Mouse (Mus musculus) kidney, postnatal 25 days (tissue): ENCODE results near the gene Rbm38.

Experiments used
- DNase-seq, 2 experiments: peaks; one replicate each; pipeline ENCODE4 v3.0.0; 2021; ENCODE audit warnings: mixed read lengths in 2 of 2

The Rbm38 gene

DNA sequence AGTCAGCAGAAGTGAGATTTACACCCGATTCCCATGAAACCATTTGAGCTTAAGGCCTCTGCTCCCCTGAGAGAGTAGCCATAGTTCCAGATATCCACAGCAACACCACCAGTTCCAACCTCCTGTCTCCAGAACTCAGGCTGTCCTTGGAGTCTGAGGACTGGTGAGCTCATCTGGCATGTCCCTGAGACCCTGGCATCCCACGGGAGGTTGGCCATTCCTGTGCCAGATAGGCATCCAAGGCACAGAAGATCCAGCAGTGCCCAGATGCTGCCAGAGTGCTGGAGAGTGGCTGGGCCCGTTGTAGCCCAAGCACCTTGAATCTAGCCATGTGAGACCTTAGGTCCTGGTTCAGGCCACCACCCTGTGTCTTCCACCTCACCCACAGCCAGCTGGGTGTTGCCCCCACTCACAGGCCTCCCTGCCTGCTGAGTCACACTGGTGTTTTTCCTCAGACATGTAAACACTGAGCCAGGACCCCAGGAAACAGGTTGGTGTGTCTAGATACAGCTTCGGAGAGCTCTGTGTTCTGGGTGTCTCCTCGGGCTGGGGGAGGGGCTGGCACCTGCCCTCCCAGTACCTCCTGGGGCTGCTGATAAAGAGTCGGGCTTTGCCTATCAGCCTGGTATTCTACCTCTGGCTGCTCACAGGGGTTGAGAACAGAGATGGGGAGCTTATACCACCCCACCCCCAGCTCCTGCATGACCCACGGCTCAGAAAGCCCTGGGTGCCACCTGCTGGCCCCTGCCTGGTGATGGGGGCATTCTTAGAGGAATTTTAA lies 17.7 kb downstream of the Rbm38 start:
- DNase-seq = no peak

DNA sequence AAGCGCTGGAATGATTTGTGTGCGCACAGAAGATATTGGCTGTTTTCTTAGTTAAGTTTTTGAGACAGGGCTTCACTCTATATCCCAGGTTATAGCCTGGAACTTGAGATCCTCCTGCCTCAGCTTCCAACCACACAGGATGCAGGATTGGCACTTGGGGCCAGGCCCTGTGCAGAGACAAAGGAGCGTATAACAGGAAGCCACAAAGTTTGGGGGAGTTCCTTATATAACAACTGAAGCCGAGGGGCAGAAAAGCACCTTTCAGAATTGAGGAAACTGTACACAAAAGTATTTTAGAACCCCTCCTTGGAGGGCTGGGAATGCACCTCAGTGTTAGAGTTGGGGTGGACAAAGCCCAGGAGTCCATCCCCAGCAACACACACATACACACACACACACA lies 18.7 kb downstream of the Rbm38 start:
- no peak for DNase-seq

DNA sequence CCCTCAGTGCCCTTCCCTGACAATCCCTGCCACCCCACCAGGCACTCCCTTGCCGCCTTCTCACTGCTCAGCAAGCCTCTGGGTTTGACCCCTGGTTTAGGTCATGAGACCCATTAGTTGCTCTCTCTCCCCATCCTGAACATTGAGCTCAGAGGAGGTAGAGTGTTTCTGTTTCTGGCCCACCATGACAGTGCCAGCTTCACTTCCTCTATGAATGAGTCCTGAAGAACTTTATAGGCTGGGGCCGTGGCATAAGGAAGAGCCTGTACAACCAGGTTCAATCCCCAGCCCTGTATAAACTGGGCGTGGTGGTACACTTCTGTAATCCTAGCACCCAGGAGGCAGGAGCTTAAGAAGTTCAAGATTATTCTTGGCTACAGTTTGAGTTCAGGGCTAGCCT lies 20.5 kb downstream of the Rbm38 start:
- no peak for DNase-seq

DNA sequence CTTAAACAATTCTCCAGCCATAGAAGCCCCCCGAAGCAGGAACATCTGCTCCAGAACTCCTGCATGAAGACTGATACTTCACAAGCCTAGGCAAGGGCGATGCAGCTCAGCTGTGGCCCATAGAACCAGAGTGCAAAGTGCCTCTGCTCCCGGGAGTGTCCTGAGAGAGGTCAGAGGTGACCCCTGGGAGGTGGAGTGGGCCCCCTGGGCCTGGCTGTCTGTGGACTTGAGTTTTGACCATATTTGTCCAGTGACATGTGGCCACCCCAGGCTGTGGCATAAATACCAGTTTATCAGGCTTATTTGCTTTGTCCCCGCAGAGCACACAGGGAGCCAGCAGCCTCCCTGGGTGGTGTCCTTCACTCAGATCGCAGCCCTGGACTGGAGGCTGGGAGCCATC lies 20.9 kb downstream of the Rbm38 start:
- peak in 1 of 2 experiments; percentile 64 for DNase-seq

DNA sequence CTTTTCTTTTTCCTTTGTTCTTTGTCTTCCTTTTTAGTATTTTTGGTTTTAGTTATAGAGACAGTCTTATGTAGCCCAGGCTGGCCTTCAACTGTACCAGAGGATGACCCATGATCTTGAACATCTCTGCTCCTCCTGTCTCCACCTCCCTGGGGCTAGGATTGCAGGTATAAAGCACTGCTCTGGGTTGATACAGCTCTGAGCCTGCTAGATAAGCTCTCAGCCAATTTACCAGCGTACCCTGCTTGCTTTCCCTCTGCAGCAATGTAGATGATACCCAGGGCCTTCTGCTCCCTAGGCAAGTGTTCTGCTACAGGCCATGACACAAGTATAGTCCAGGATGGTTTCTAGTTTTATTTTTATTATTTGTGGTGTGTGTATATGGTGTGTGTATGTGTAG lies 21.6 kb downstream of the Rbm38 start:
- DNase-seq = no peak

DNA sequence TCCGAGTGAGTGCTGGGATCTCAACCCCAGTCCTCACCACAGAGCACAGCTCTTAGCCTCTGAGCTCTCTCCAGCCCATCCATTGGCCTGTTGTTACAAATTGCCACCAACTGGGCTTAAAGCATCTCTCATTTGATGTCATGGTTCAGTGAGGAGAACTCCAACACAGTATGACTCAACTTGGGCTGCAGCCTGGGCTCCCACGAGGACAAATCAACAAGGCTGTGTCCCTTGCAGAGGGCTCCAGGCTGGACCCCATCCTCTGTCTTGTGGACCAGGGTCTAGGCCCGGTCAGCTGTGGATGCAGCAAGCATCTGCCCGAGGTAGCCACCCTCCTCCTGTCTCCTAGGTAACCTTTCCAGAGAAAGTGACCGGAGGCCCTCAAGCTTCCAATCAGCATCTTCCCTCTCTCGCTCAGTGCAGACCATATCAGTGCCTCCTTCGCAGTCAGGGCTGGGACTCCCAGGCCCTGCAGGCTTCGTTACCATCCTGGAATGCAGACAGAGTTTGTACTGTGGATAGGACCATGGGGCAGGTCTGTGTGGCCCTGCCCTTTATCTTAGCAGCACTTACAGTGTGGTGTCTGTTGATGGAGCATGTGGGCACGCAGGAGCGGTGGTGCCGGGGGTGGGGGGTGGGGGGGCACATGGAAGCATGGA lies 22.3 kb downstream of the Rbm38 start:
- DNase-seq = no peak

DNA sequence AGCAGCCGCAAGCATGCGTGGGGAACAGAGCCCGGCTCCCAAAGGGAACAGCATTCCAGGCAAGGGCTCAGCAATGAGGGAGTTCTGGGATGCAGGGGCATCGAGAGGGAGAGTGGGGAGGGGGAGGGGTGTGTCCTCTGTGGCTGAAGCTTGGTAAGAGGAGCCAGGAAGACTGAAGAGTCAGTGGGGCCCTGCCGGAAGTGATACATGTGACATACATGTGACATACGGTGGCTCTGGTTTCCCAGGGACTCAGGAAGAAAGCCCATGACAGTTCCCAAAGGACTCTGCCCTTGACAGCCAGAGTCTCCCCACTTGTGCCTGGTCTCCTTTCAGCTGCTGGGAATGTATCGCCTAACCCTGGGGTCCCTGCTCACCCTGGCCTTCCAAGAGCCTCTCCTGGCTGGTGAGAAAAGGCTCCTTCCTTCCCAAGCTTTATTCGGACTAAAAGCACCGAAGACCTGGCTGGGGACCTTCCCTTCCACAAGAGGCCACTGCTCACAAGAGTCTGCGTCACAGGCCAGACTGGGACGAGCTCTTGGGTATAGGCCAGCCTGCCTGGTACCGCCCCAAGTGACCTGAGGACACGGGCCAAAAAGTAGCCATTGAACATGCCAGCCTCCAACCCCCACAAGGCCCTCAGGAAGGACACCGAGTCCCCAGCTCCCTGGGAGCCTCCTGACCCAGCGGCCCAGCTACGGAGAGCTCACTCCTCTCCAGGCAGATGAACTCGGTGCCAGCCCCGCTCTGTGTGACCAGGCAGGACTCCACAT lies 24.1 kb downstream of the Rbm38 start:
- peak; percentile 72 to 90 for DNase-seq

DNA sequence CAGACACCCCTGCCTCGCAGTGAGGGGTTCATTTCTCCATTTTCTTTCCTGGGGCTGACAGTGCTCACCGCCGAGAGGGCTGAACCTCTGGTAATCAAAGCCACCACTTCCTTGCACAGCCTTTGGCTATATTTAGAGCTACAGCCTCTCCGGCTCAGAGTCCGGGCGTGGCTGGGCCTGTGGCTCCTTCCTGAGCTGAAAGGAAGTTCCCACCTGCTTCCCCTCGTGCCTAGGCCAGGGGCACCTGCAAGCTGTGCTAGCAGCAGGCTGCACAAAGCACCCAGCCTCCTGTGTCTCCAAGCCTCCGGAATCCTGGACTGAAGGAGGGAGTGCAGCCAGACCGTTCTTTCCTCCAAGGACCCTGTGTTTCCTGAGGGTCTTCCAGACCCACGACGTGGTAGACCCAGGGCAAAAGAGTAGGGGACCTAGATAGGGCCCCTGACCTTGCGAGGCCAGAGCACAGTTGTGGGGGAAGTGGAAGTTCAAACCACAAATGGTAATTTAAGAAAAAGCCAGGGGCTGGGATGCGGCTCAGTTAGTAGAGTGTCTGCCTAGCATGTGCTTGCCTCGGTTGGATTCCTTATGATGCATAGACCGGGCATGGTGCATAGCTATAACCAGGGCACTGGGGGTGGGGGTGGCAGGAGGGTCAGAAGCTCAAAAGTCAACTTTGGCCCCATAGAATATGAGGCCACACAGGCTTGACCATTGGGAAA lies 26.4 kb downstream of the Rbm38 start:
- DNase-seq = no peak

DNA sequence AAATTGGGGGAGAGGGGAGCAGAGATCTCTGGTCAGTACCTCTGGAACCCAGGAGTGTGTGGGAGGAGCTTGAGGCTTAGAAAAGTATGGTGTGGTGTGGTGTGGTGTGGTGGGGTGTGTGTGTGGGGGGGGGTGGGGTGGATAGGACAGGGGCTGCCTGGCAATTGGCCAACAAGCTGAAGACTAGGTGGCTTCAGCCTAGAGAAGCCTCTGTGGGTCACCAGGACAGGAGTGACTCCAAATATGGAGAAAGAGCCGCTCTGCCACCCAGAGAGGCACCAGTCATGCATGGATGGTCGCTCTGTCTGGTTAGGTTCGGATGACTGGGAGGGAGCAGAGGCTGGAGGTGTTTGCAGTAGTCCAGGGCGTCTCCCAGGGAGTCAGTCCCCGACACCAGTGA lies 27.2 kb downstream of the Rbm38 start:
- peak; percentile 45 to 78 for DNase-seq

DNA sequence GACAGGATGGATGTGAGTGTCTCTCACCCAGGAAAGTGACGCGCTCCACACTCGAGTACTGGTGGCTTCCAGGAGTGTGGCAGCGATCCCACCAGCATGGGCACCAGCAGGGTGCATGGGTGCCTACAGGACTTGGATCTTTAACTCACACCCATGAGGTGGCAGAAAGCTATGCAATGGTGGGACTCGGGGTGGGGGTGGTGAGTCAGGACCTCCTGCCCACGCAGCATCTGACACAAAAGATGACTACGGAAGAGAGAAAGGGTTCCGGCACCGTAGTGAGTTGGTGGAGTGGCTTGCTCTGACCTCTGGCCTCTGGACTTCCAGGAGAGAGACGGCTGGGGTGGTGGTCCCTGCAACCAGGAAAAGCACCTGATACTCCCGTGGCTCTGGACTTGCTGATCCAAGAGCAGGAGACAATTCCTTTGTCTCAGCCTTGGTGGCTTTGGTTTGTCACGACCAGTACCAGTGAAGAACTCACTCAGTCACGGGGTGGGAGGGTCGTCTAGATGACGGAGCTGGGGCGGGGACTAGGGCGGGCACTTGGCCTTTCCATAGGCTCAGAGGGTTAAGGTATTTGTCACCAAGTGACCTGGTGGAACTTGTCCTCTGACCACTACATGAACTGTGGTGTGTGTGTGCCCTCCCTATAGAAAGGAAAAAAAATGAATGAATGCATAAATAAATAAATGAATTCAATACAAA lies 27.9 kb downstream of the Rbm38 start:
- DNase-seq = no peak

DNA sequence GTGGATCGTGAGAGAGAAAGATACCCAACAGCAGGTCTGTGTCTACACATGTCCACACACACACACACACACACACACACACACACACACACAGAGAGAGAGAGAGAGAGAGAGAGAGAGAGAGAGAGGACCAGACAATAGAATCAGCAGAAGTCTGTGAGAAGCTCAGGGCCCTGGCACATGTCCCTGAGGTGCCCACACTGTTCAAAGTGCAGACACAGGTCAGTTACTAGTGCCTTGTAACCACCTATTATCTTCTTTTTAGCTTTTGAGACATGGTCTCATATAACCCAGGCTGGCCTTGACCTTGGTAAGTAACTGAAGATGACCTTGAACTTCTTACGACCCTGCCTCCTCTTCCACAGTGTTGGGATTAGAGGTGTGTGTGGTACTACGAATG lies 28.9 kb downstream of the Rbm38 start:
- peak in 1 of 2 experiments; percentile 40 for DNase-seq

DNA sequence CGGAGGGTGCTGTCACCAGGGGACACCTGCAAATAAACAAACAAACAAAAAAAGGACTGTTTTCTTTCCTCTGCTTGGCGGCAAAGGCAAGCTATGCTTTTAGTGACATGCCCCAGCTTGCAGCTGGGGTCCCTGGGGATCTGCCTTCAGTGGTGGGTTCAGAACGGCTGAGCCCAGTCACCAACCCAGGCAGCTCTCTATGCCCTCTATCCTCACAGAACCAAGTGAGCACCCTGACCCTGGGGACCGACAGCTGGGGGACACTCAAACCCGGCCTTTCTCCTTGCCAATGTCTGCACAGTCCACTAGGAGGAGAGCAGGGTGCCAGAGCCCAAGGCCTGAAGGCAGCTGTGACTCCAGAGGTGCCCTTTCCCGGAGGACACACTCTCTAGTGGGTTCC lies 29.5 kb downstream of the Rbm38 start:
- no peak for DNase-seq

DNA sequence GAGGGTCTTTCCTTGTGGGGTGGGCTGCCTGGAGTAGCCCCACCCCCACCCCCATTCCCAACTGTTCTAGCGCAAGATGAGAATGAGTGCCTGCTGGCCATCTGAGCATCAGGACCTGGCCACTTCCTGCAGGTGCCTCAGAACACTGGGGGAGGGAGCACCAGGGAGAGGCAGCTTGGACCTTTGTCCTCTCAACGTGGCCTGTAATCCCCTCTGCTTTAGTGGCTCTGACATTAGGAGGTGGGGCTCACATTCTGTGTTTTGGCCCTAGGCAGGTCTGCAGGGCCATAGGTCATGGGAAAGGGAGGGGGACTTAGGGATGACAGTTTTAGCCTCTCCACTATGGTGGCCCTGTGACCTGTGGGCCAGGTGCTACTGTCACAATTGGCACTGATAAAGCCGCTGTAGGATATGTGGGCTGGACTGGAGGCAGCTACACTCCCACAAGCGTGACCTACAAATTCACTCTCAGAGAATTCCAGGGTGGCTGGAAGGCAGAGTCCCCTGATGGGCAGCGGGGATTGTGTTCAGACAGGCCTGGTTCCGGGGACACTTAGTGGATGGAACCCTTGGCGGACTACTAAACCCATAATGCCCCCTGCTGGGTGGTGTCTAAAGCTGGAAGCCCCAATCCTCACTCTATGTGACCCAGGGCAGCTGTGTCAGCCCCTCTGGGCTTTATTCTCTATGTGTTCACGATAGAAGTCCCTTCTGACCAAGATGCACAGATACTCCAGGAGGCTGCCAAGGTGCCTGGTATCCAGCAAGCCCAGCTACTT lies 30.5 kb downstream of the Rbm38 start:
- DNase-seq = no peak

DNA sequence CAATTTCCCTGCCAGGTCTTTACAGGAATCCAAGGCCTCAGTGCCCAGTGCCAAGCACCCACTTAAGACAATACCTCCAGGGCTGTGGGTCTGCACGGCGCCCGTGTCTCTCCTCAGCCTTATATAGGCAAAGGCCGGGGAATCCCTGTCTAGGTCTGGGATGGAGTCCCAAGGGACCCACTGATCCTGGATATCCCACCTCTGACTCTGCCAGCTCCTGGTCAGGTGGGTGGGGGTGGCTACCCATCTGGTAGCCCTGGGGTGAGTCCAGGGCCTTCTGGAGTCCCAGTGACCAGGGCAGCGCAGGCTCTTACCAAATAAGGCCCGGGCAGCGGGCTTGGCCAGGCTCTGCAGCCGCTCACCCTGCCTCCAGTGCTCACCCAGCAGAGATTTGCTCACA lies 32.6 kb downstream of the Rbm38 start:
- no peak for DNase-seq

DNA sequence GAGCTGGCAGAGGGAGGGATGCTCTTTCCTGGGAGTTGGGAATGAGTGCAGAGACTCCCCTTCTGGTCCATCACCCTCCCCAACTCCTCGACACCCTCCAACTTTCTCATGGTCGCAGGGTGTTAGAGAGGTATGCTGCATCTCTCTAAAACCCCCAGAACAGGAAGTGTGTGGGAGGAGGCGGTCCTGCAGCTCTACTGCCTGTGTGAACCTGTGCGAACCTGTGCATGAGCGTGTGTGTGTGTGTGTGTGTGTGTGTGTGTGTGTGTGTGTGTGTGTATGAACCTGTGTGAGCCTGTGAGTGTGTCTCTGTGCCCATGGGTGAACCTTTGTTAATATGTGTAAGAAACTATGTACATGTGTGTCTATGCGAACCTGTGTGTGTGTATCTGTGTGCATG lies 33.5 kb downstream of the Rbm38 start:
- DNase-seq = no peak

DNA sequence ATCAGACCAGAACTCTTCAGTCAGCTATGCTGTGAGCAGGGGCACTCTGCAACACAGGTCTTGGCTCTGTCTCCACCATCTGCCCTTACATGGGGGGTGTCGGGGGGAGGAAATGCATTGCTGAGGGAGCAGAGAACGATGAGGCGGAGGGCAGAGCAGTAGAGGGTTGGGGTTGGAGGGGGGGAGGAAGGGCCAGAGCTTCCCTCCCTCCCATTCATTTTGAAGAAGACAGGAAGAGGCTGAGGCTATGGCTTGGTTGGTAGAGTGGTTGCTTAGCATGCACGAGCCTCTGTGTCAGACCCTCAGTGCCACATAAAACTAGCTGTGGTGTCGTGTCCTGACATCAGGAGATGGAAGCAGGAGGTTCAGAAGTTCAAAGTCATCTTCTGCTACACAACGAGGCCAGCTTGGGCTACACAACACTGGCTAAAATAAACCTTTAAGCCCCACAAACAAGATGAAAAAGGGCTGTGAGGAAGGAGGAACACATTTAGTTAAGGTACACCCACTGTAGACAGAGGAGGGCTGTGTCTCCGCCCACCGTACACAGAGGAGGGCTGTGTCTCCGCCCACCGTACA lies 36.1 kb downstream of the Rbm38 start:
- DNase-seq = no peak

DNA sequence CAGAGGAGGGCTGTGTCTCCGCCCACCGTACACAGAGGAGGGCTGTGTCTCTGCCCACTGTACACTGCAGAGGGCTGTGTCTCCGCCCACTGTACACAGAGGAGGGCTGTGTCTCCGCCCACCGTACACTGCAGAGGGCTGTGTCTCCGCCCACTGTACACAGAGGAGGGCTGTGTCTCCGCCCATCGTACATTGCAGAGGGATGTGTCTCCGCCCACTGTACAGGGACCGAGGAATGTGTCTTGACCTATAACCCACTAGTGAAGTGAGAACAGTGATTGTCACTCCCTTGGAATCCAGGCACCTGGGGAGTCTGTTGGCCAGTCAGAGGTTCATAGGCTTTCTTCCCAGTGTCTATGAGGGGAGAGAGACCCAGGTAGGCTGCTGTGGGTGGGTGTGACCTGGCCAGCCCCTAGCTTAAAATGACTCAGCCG lies 36.6 kb downstream of the Rbm38 start:
- no peak for DNase-seq

DNA sequence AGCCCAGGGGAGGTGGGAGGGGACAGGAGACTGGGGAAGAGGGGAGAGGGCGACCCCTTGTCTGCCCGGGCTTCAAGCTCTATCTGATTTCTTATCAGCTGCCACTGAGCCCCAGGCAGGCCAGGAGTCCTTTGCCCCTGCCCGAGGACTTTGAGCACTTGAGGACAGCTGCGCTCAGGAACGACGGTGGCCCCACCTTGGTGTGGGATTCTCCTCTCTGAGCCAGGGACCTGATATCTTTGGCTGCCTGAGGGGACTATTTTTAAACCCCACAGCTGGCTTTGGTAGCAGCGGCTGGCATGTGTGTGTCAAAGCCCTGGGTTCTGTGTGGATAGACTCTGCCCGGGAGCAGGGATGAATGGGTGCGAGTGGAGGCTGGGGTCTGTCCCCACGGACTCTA lies 37.3 kb downstream of the Rbm38 start:
- DNase-seq = no peak

DNA sequence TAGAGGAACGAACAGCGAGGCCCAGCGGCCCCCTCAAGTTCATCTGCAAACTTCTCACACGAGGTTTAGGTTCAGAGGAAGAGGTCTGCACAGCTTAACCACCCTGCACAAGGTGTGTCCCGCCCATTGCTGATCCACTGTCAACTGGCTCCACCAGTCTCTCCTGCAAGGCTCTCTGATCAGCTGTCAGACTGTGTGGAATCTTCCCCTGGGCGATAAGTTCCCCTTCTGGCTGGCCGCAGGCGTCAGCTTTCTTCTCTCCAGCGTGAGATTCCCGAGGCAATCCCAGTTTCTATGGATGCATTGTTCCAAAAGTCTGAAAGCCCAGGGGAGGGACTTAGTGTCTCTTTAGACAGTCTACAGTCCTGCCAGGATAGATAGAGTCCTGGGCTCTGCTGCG lies 38.0 kb downstream of the Rbm38 start:
- DNase-seq = no peak

DNA sequence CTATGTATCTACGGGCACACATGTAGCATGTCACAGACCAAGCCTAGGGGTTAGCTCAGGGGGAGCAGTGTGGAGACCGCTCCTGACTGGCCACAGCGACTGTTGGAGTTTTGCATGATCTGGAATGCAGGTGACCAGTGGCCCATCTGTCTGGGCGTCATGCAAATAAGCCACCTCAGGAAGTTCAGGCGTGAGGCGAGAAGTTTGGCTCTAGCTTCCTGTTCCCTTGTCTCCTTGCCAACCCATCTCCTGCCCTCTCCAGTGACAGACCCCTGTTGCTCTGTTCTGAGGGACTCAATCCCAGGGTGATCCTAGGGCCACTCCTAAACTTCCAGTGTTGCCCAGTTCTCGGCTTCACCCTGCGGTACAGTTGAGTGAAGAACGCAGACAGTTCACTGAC lies 40.2 kb downstream of the Rbm38 start:
- DNase-seq = no peak
